Mouse (Mus musculus) cerebellum, adult 9-11 months (tissue): ENCODE results near the gene Scn1b.
A peak's percentile ranks its signal among the peaks of the same experiment; 100 is the strongest.

Experiments used
- DNase-seq: peaks from one replicate; pipeline ENCODE4 v3.0.0; 2022

The Scn1b gene

DNA sequence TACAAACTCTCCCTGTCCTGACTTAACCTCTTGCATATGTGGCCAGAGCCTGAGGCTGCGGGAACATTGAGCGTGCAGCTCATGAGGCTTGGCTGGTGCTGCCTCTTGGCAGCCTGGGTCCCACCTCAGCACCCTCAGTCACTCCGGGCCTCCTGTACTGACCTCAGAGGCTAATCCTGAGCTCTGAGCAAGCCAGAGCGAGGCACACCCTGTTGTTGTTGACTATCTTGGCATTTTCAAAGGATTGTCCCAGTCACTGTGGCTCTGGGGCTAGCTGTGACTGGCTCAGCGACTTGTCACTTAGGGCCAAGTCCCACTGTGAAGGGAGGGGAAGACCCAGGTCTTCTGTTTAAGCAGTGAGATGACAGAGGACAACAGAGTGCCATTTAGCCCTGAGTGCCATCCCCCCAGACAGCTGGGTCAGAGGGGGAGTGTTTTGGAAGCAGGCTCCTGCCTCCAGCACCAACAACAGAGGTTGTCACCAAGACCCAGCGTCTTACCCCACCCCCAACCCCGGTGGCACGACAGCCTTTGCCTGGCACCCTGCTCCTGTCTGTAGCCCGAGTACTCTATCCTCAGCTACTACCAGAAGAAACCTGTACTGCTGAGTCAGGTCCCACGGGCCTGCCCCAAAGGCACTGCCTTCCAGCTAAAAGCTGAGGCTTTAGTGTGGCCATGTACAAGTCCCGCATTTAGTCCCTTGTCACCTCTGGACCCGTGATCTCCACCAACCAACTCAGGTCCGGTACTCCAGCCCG, 43.8 kb downstream of the Scn1b start:
- peak; percentile 80 for DNase-seq

- DNase-seq, result no peak
Measured at GRCm38 (mm10) chr7:31082106-31082505, 44.7 kb downstream of the Scn1b start.

DNA sequence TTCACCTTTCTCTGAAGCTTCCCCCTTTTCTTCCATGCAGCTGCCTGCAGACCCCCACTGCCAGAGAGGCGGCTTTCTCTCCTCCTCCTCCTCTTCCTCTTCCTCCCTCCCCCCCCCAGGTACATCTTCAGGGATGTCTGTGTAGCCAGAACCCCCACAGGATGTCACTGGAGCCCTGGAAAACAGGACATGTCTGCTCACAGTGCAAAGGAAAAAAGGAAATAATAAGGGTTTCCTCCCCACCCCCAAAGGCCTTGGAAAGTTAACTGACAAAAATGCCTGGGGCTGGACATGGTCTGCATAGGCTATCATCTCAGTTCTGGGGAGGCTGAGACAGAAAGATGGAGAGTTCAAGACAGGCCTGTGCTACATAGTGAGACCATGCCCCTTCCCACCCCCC, 45.7 kb downstream of the Scn1b start:
- DNase-seq, result no peak

- no peak for DNase-seq
Measured at GRCm38 (mm10) chr7:31080611-31081010, 46.2 kb downstream of the Scn1b start.

DNA sequence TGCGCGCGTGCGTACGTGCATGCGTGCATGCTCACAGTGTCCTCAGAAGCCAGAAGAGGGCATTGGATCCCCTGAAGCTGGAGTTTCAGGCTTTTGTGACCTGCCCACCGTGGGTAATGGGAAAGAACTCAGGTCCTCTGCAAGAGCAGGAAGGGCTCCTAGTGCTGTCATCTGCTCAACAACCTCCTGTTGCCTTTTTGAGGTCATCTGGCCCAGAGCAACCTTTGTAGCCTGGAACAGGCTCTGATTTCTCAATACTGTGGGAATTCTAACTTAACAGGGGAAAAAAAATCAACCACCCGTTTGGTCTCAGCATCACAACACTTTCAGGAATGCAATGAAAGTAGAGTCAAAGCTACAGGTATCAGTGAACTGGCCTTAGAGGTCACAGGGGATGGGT, 47.1 kb downstream of the Scn1b start:
- DNase-seq, result no peak

DNA sequence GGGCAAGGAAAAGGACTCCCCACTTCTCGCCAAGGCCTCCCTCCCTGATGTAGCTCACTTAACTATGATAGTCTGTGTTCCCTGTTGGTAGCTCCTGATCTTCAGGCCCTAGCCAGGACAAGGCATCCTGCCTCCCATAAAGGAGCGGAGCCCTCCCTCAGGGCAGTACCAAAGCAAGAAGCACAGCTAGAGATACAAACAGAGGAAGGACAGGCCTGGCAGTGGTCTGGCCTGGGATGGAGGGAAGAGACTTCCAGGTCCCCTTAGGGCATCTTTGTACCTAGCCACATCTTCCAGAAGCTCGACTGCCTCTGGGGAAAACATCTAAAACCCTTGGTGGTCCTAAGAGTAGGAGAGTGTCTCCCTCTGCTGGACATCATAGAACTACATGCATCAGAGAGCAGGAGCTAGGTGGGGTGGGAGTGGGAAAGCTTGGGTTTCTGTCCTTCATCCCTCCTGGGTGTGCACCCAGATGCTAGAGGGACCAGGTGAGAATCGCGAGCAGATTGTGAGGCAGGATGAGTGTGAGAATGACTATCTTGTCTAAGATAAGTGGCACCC, 48.8 kb downstream of the Scn1b start:
- DNase-seq, result no peak

- peak; percentile 62 for DNase-seq
Measured at GRCm38 (mm10) chr7:31077470-31077869, 49.3 kb downstream of the Scn1b start.

- DNase-seq, result no peak
Measured at GRCm38 (mm10) chr7:31076492-31076891, 50.3 kb downstream of the Scn1b start, which contains the start of gene Fxyd3. TSS of gene Fxyd3 (minus strand) at chr7:31076704.

DNA sequence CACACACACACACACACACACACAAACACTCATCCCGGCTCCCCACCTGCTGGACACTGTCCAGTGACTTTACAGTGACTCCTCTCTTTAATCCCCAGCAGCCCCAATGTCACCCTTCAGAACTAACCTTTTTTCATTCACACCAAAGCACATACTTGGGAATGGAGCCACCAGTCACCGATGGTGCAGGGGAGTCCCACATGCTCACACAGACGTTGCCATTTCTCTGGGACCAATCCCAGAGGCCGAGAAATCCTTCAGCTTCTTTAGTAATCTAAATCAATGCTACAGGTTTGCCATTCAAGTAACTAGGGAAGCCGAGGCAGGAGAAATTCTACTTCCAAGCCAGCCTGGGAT, 52.1 kb downstream of the Scn1b start:
- no peak for DNase-seq

- peak; percentile 70 for DNase-seq
Measured at GRCm38 (mm10) chr7:31074061-31074712, 52.6 kb downstream of the Scn1b start.

DNA sequence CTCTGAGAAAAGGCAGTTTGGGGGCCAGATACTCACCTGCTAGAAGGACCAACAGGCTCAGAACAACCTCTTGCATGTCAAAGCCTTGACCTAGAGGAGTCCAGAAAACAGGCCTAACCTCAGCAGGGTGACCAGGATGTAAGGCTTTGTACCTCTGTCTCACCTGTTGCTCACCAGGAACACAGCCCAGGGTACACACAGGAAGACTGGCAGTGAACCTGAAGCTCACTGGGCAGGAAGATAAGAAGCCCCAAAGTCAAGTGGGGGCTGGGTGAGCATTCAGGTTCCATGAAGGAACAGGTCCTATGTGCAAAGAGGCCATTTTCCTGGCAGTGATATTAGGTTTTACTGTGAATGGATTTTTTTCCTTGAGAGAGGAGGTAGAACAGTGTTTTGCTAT, 53.3 kb downstream of the Scn1b start:
- peak; percentile 50 for DNase-seq

GRCm38 (mm10) chr7:31072326-31072725, 54.5 kb downstream of the Scn1b start:
- DNase-seq, result peak; percentile 46

- DNase-seq, result peak; percentile 60
Measured at GRCm38 (mm10) chr7:31070324-31070723, 56.5 kb downstream of the Scn1b start.

- DNase-seq, result peak; percentile 67
Measured at GRCm38 (mm10) chr7:31069491-31069890, 57.3 kb downstream of the Scn1b start.

DNA sequence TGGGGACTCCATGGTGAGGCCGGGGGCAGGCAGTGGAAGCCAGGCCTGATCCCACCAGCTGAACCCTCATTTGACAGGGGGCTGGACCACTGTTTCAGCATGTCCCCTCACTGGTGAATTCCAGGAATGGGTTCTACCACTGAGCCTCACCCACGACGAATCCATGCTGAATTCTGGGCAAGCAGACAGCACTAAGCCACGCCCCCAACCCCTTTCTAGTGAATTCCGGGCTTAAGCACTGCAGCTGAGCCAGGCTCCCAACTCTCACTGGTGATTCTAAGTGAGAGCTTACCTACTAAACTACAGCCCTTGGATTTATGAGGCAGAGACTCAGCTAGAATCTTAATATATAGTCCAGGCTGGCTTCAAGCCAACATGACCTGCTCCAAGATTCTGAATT, 59.0 kb downstream of the Scn1b start:
- peak; percentile 31 for DNase-seq
